Mouse (Mus musculus) gastrocnemius, postnatal 4 days (tissue): ENCODE results near the gene Gm19684. TPM values are rescaled to one million over a fixed set of nuclear protein-coding genes. Genes with fewer than 3 reads are reported as not detected.
"Not testable (repeated sequence)": the region's sequence is repeated elsewhere in the genome, so short reads cannot be mapped to it uniquely, and the experiment has no call there.

Source experiments
- DNase-seq, 2 experiments: peaks; one replicate each; pipeline ENCODE4 v3.0.0; 2021 to 2022; ENCODE audit warnings: low spot score in 2 of 2, mixed read lengths in 2 of 2
- long read RNA-seq, 2 experiments: library from polyadenylated mRNA; stranded (forward); transcript quantifications; one replicate each; pipeline ENCODE4 v2.0.0; 2021
- total RNA-seq, 2 experiments: library from RNA; stranded (reverse); gene quantifications; 2 replicates each; pipeline ENCODE4 v1.2.3; 2021

Gm19684 gene
- not detected for total RNA-seq
- long read RNA-seq, experiment 1 = 0 reads
- long read RNA-seq, experiment 2 = 0 reads

- not testable (repeated sequence) for DNase-seq
These were observed at the start of gene Gm19684 for GRCm38 (mm10) chr17:36121352-36122020. Gene Gm19684, plus strand, starts transcription at chr17:36121678.

GRCm38 (mm10) chr17:36081901-36082300 is 39.6 kb upstream of the Gm19684 start:
- not testable (repeated sequence) for DNase-seq

DNA sequence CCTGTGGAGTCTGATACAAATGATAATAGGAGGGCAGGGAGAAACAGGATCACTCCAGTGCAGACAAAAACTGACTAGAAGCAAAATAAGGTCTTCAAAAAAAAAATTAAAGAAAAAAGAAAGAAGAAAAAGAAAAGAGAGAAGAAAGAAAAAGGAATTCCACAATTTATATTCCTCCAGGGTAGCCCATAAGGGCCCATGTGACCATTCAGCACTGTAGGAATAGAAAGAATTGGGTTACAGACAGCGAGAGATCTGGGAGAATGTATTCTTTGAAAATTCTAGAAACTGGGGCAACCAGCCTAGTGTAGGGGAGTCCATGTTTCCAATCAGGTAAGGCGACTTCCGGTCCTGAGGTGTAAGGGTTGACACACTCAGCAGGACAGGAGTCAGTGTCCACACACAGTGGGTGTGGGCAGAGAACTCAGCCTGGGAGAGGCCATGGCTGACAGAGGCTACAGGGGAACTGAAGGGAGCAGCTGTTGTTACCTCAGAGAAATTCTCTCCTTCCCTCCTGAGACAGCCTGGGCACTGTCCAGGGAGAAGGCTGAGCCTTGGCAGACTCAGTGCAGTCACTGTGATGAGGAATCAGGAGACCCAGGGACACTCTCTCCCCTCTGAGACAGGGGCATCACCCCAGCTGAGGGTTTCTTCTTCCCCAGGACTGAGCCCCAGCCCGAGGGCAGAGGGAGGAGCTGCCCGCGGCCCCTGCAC is 38.8 kb upstream of the Gm19684 start:
- not testable (repeated sequence) for DNase-seq

GRCm38 (mm10) chr17:36083266-36083869 is 38.1 kb upstream of the Gm19684 start:
- no peak for DNase-seq

GRCm38 (mm10) chr17:36083870-36084451 is 37.5 kb upstream of the Gm19684 start:
- DNase-seq = no peak

- DNase-seq = not testable (repeated sequence)
These were observed 35.5 kb upstream of the Gm19684 start for GRCm38 (mm10) chr17:36085976-36086375.

DNA sequence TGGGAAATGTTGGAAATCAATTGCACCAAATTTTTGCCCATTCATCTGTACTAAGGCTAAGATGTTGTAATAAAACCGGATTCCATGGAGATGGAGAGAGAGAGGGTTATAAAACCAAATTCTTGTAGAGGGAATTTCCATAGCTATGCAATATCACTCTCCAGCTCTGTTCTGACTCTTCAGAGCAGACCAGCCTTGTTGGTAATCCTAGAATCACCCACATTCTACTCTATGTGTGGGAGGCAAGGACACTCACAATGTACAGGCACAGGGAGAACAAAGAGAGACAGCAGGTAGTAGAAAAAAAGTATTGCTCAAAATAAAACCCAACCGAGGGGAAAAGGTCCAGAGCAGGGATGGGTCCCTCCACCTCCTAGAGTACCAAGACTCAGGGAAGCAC is 29.5 kb upstream of the Gm19684 start:
- DNase-seq = not testable (repeated sequence)

GRCm38 (mm10) chr17:36092520-36092919 is 29.0 kb upstream of the Gm19684 start:
- not testable (repeated sequence) for DNase-seq

DNA sequence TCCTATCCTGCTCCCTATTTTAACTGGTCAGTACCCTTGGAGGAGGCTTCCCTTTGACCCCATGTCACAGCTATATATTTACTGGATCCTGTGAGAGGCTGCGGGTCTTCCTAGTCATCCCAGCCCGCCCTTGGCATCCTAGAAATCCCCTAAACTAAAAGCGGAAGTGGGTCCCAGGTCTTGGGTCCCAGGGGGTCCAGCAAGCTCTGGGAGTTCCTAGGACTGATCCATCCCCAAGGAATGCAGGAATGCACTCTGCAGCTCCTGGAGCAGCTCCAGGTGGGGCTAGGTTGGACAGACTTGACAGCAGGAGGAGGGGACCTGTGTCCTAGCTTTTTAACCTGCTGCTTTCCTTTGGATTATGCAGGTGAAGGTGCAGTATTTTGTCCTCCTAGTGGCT is 27.5 kb upstream of the Gm19684 start:
- no peak for DNase-seq

DNA sequence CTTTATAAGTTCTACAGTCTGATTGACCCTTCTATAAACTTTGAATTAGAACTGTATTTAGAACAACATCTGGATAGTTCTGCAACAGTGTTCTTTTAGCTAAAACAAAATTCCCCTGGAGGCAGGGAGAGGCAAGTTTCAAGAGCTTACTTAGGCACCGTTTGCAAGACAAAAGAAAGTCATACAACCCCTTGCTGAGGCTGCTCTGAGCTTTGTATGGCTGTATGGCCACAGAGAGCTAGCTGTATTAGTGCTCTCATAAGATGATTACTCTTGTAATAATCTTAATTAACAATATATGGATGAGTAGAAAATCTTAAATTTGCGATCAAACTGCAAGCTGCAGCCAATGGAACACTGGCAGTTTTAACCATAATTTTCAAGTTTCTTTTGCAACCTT is 21.9 kb upstream of the Gm19684 start:
- DNase-seq = not testable (repeated sequence)

DNA sequence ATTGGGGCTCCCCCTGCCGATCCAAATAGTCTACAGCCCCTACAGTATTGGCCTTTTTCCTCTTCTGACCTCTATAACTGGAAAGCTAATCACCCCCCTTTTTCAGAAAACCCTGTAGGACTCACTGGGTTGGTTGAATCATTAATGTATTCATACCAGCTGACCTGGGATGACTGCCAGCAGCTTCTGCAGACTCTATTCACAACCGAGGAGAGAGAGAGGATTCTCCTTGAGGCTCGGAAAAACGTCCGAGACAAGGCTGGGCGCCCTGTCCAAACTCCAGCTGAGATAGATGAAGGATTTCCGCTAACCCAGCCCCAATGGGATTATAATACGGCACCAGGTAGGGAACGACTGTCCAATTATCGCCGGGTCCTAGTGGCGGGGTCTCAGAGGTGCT is 19.4 kb upstream of the Gm19684 start:
- not testable (repeated sequence) for DNase-seq

DNA sequence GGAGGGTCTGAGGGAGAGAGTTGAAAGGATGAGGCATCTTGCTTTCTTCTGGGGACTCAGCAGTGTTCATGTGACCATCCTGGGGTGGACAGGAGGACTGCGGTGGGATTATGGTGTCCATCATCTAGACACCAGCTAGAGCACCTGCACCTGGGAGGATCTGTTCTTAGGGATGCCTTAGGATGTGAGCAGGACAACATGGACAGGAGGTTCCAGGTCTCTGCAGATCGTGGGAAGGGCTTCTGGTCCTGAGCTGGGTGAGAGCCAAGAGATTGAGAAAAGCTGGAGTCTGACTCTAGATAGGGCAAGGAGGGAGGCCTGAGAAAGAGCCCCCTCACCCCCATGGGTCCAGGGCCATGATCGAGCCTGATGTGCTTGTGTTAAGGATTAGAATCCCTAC is 11.3 kb upstream of the Gm19684 start:
- peak in 1 of 2 experiments; percentile 5 for DNase-seq

DNA sequence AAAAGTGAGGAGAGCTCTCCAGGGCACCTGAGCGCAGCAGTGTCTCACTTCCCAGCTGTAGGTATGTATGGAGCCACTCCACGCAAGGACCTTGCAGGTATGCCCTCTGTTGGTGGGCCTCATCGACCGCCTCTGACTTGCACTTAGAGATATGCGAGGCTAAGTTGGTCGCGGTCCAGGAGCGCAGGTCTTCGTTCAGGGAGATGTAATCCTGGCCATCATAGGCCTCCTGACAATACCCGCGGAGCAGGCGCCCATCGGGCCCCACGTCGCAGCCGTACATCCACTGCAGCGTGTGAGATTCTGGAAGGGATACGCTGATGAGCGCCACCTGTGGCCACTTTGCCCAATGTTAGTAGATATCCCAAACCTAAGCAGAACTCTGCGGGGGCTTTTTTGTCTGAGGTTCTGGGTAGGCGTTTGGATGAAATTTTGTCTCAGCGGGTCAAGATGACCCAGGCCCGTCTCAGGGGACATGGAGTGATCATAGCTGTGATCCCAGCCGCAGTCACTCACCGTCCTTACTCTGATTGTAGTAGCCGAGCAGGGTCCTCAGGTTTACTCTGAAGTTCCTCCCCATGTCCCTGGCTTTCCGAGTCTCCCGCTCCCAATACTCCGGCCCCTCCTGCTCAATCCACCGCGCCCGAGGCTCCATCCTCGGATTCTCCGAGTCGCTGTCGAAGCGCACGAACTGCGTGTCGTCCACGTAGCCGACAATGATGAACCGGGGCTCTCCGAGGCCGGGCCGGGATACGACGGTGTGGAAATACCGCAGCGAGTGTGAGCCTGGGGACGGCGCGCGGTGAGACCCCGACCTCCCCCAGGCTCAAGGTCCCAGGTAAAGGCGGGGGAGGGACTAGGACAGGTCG is 10.6 kb upstream of the Gm19684 start:
- DNase-seq = peak in 1 of 2 experiments; percentile 19

GRCm38 (mm10) chr17:36111510-36111868 is 10.0 kb upstream of the Gm19684 start:
- not testable (repeated sequence) for DNase-seq

DNA sequence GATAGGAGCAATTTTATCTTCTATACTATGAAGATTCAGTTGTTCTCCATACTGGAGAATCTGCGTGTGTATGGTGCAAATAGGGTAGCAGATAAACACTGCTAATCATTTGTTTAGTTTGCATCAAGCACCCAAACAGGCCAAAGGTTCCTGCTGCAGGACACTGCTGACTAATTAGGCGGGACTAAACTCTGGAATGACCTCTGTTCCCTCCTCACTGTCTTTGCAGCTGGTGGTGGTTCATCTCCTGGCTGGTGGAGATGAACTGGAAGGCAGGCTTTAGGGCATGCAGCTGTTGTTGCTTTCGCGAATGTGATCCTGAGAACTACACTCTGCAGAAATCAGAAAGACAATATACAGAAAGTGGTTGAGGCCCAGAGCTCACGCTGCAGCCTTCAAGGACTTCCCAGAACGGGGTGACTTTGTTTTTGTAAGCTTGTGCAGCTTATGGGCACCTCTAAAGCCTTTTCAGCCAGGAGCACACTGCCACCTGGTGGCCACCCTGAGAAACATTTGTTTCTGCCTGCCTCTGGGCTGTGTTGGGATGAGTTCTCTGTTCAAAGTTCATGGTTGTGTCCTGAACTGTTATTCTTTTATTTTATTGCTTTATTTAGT is 7.4 kb upstream of the Gm19684 start:
- not testable (repeated sequence) for DNase-seq

DNA sequence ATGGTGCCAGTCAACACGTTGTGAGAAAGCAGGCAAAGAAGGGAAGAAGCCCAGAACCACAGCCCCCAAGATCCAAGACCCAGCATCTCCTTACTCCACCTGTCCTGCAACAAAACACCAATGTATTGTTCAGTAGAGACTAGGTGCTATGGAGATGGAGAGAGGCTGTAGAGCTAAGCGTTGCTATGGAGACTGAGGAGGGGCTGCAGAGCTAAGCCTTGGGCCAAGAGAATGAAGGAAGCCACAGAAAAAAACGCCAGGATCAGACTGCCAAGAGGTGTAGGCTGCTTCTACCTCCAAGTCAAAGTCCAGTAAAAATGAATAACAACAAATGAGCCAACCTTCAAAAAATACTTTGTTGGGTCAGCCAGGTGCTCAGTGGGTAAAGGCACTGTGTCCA is 4.9 kb upstream of the Gm19684 start:
- DNase-seq = not testable (repeated sequence)

- not testable (repeated sequence) for DNase-seq
These were observed 639 bp upstream of the Gm19684 start for GRCm38 (mm10) chr17:36120839-36121238.

GRCm38 (mm10) chr17:36124111-36124510 is 2.6 kb downstream of the Gm19684 start:
- DNase-seq = not testable (repeated sequence)

DNA sequence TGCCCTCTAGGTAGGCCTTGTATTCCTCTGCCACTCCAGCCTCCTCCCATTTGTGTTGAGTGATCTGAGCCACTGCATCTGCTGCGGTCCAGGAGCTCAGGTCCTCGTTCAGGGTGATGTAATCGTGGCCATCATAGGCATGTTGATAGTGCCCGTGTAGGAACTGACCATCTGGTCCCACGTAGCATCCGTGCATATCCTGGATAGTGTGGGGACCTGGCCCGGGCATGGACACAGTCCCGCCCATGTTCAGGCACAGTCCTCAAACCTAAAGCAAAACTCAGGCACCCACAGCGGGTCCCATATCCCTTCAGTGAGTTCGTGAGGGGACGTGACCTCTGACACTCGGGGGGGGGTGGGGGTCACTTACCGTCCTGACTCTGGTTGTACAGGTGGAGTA is 7.0 kb downstream of the Gm19684 start:
- not testable (repeated sequence) for DNase-seq
